Mouse (Mus musculus): ENCODE data around the gene Rps9. TPM values are rescaled to one million over a fixed set of nuclear protein-coding genes. Genes with fewer than 3 reads are reported as not detected.
"Not testable (repeated sequence)": the region's sequence is repeated elsewhere in the genome, so short reads cannot be mapped to it uniquely, and the experiment has no call there.

Rps9 gene
- polyA plus RNA-seq, 1 experiment = 3,200 TPM

DNA sequence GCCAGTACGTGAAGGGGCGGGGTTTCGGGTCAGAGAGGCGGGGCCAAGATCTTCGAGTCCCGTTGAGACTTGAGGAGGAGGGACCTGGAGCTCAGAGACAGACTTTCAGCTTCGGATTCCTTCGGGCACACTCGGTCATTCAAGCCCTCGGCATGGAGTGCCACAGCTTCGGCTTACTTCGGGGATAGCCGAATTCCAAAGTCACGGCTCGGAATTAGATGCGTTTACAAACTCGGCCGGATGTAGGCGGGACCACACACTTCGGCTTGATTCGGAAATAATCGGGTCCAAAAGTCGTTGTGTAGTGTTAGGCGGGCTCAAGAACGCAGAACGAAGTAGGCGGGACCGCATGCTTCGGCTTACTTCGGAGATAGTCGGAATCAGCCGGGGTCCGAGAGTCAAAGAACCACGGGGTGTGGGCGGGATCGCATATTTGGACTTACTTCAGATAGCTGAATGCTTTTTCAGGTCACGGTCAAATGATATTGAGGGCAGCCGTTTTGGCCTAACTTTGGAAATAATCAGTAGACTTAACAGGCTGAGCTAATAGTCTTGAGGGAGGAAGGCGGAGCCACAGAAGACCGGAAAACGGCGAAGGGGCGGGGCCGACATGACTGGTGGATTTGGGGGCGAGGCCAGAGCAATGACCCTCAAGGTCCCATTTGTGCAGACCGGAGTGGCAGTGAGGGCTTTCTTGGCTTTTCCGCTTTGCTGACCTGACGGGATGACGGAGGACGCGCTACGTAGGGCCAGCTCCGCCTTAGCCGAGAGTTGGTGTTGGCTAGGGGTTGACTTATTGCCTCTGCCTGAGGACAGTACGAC lies 10.6 kb upstream of the Rps9 start, which contains the start of gene Mboat7:
TSS of gene Mboat7 (minus strand) at position 537 of the 822 bp plus-strand sequence.
- Histone ChIP-seq H3ac (ENCODE audit: control insufficient read depth, insufficient read length, low read depth) (peak within 1 kb of the TSS; percentile 78), H3K79me2 (ENCODE audit: control insufficient read depth, insufficient read depth) (peaks cover 36% of the 10 kb centered on the region), H3K79me3 (ENCODE audit: low read depth) (peaks cover 15% of the 10 kb centered on the region), H3K4me3 (ENCODE audit: insufficient read depth, poor library complexity, severe bottlenecking) (peak within 1 kb of the TSS; percentile 50), H3K27me3 (ENCODE audit: control insufficient read depth, insufficient read depth, insufficient read length) (no peaks in the 10 kb centered on the region), H3K36me3 (ENCODE audit: control insufficient read depth, insufficient read depth) (peaks cover 23% of the 10 kb centered on the region)
- TF ChIP-seq MAX (IDR thresholded peaks at IDR 0.05) (peak; percentile 22), FOSL1 (IDR thresholded peaks at IDR 0.05; ENCODE audit: insufficient read depth, low read length, poor library complexity, severe bottlenecking) (no peak)

DNA sequence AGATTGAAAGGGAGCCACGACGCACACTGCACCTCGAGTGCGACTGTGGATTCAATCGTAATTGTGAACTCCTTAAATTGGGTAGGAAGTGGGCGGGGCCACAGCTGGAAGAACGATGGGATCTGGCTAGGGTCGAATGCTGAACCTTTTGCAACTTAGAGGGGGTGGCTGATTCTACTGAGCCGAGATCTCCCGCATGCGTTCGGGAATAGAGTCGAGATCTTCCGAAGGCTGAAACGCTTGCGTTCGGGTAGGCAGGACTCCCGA lies 10.1 kb upstream of the Rps9 start:
- Histone ChIP-seq H3K79me2 (ENCODE audit: control insufficient read depth, insufficient read depth) (peaks cover 36% of the 10 kb centered on the region), H3K4me3 (ENCODE audit: insufficient read depth, poor library complexity, severe bottlenecking) (peak overlapping the region; percentile 50), H3K36me3 (ENCODE audit: control insufficient read depth, insufficient read depth) (peaks cover 23% of the 10 kb centered on the region), H3K79me3 (ENCODE audit: low read depth) (peaks cover 15% of the 10 kb centered on the region), H3ac (ENCODE audit: control insufficient read depth, insufficient read length, low read depth) (peak overlapping the region; percentile 70), H3K27me3 (ENCODE audit: control insufficient read depth, insufficient read depth, insufficient read length) (no peaks in the 10 kb centered on the region)
- TF ChIP-seq MYOG (IDR thresholded peaks at IDR 0.05; ENCODE audit: control insufficient read depth, extremely low read depth, insufficient read length) = no peak
- TF ChIP-seq CEBPB (IDR thresholded peaks at IDR 0.05; ENCODE audit: low read depth) = no peak
- TF ChIP-seq FOSL1 (IDR thresholded peaks at IDR 0.05; ENCODE audit: insufficient read depth, low read length, poor library complexity, severe bottlenecking) = no peak
- TF ChIP-seq CTCF (IDR thresholded peaks at IDR 0.05; ENCODE audit: control insufficient read depth, insufficient read depth, insufficient read length) = no peak
- no peak for TF ChIP-seq MYOD1 (IDR thresholded peaks at IDR 0.05; ENCODE audit: control insufficient read depth, insufficient read length, low read depth)
- no peak for TF ChIP-seq USF1 (IDR thresholded peaks at IDR 0.05; ENCODE audit: low read depth)
- TF ChIP-seq MAX (IDR thresholded peaks at IDR 0.05) = no peak

DNA sequence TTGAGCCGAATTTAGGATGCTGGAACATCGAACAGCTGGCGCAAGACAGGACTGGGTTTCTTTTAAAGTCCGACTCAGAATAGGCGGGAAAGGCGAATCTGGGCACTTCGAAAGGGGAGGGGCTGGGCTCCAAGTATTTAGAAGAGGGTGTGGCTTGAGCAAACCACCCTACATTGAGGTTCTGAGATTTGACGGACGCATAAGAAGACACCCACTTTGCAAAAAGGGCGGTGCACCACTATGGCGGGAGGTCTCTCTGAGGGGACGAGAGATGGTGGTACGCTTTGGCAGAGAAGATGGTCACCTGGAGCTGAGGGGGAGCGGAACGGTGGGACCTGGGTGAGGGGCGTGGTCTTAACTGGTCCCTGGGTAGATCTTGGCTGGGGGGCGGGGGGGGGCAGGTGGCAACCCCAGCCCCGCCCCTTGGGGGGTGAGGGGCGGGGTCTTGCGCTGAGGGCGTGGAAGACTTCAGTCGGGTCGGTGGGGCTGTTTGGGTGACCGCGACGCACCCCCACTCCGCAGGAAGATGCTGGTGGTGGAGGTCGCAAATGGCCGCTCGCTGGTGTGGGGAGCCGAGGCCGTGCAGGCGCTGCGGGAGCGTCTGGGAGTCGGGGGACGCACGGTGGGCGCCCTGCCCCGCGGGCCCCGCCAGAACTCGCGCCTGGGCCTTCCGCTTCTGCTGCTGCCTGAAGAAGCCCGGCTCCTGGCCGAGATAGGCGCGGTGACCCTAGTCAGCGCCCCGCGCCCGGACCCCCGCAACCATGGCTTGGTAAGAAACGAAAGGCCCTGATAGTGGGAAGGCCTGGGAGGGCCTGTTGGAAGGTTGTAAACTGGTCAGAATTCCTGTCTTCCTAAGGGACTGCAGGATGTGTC lies 9.5 kb upstream of the Rps9 start:
- Histone ChIP-seq H3K36me3 (ENCODE audit: control insufficient read depth, insufficient read depth) (peaks cover 23% of the 10 kb centered on the region), H3K79me3 (ENCODE audit: low read depth) (peaks cover 15% of the 10 kb centered on the region), H3K79me2 (ENCODE audit: control insufficient read depth, insufficient read depth) (peaks cover 36% of the 10 kb centered on the region), H3K27me3 (ENCODE audit: control insufficient read depth, insufficient read depth, insufficient read length) (no peaks in the 10 kb centered on the region), H3K4me3 (ENCODE audit: insufficient read depth, poor library complexity, severe bottlenecking) (peak overlapping the region; percentile 50), H3ac (ENCODE audit: control insufficient read depth, insufficient read length, low read depth) (peak overlapping the region; percentile 78)
- no peak for TF ChIP-seq CTCF (IDR thresholded peaks at IDR 0.05; ENCODE audit: control insufficient read depth, insufficient read depth, insufficient read length)
- no peak for TF ChIP-seq MYOG (IDR thresholded peaks at IDR 0.05; ENCODE audit: control insufficient read depth, extremely low read depth, insufficient read length)
- no peak for TF ChIP-seq USF1 (IDR thresholded peaks at IDR 0.05; ENCODE audit: low read depth)
- no peak for TF ChIP-seq MYOD1 (IDR thresholded peaks at IDR 0.05; ENCODE audit: control insufficient read depth, insufficient read length, low read depth)
- no peak for TF ChIP-seq FOSL1 (IDR thresholded peaks at IDR 0.05; ENCODE audit: insufficient read depth, low read length, poor library complexity, severe bottlenecking)
- no peak for TF ChIP-seq CEBPB (IDR thresholded peaks at IDR 0.05; ENCODE audit: low read depth)
- no peak for TF ChIP-seq MAX (IDR thresholded peaks at IDR 0.05)

DNA sequence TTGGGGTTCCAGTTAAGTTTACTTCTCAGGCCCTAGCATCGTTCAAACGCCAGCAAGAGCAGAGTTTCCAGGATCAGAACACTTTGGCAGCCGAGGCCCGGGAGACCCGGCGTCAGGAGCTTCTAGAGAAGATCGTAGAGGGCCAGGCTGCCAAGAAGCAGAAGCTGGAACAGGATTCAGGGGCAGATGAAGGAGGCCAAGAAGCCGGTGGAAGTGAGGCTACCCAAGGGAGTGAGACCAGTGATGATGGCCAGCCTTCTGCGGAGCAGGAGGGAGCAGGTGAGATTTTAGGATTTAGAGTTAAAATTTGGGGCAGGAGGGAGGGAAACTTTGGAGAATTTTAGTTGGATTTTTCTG lies 8.9 kb upstream of the Rps9 start:
- not testable (repeated sequence) for H3K27me3 ChIP-seq (ENCODE audit: control insufficient read depth, insufficient read depth, insufficient read length)
- H3K79me2 ChIP-seq (ENCODE audit: control insufficient read depth, insufficient read depth) = peaks cover 36% of the 10 kb centered on the region
- peaks cover 15% of the 10 kb centered on the region for H3K79me3 ChIP-seq (ENCODE audit: low read depth)
- peak overlapping the region; percentile 78 for H3ac ChIP-seq (ENCODE audit: control insufficient read depth, insufficient read length, low read depth)
- peaks cover 23% of the 10 kb centered on the region for H3K36me3 ChIP-seq (ENCODE audit: control insufficient read depth, insufficient read depth)
- H3K4me3 ChIP-seq (ENCODE audit: insufficient read depth, poor library complexity, severe bottlenecking) = peak overlapping the region; percentile 50

DNA sequence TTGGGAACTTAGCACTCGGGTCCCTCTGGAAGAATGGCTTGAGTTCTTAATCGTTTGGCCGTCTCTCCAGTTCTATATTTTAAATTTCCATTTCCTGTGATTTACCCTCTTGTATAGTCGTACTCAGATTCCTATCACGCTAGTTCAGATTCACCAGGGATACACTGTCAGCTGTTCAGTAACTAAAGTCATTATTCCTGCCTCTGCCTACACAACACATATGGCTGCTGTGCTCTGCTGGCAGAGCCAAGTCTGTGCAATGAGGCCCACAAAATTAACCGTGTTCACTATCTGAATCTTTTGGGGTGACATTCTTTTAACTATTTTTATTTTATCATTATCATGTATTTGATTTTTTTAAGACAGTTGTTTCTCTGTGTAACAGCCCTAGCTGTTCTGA lies 5.3 kb upstream of the Rps9 start:
- H3K27me3 ChIP-seq (ENCODE audit: control insufficient read depth, insufficient read depth, insufficient read length) = no peaks in the 10 kb centered on the region
- peaks cover 9% of the 10 kb centered on the region for H3K79me3 ChIP-seq (ENCODE audit: low read depth)
- H3K4me3 ChIP-seq (ENCODE audit: insufficient read depth, poor library complexity, severe bottlenecking) = no peak overlapping the region
- peaks cover 15% of the 10 kb centered on the region for H3K36me3 ChIP-seq (ENCODE audit: control insufficient read depth, insufficient read depth)
- no peak overlapping the region for H3ac ChIP-seq (ENCODE audit: control insufficient read depth, insufficient read length, low read depth)
- TF ChIP-seq MAX (IDR thresholded peaks at IDR 0.05) (no peak), USF1 (IDR thresholded peaks at IDR 0.05; ENCODE audit: low read depth) (no peak), CTCF (IDR thresholded peaks at IDR 0.05; ENCODE audit: control insufficient read depth, insufficient read depth, insufficient read length) (no peak), MYOG (IDR thresholded peaks at IDR 0.05; ENCODE audit: control insufficient read depth, extremely low read depth, insufficient read length) (no peak), CEBPB (IDR thresholded peaks at IDR 0.05; ENCODE audit: low read depth) (no peak)
- H3K79me2 ChIP-seq (ENCODE audit: control insufficient read depth, insufficient read depth) = peaks cover 12% of the 10 kb centered on the region

Data from C2C12 (cell line).